Mouse (Mus musculus): ENCODE results near the gene Sspo.
"Not testable (repeated sequence)": the region's sequence is repeated elsewhere in the genome, so short reads cannot be mapped to it uniquely, and the experiment has no call there.

Sspo gene

GRCm38 (mm10) chr6:48487747-48488725, 40.0 kb downstream of the Sspo start:
- DNase-seq (ENCODE audit: low read depth), result no peak

- DNase-seq (ENCODE audit: low read depth), result no peak
Observed at GRCm38 (mm10) chr6:48489741-48490140, 41.7 kb downstream of the Sspo start.

- no peak for DNase-seq (ENCODE audit: low read depth)
Observed at GRCm38 (mm10) chr6:48491361-48491760, 43.3 kb downstream of the Sspo start.

GRCm38 (mm10) chr6:48493136-48493730, 45.2 kb downstream of the Sspo start:
- no peak for DNase-seq (ENCODE audit: low read depth)

- no peak for DNase-seq (ENCODE audit: low read depth)
Observed at GRCm38 (mm10) chr6:48497521-48497920, 49.5 kb downstream of the Sspo start.

- DNase-seq (ENCODE audit: low read depth), result no peak
Observed at GRCm38 (mm10) chr6:48503847-48504240, 55.8 kb downstream of the Sspo start.

- peak; percentile 90 for DNase-seq (ENCODE audit: low read depth)
Observed at GRCm38 (mm10) chr6:48504241-48504854, 56.3 kb downstream of the Sspo start.

- no peak for DNase-seq (ENCODE audit: low read depth)
Observed at GRCm38 (mm10) chr6:48508087-48508486, 60.1 kb downstream of the Sspo start.

- DNase-seq (ENCODE audit: low read depth), result peak; percentile 63
Observed at GRCm38 (mm10) chr6:48510426-48510825, 62.4 kb downstream of the Sspo start.

- DNase-seq (ENCODE audit: low read depth), result no peak
Observed at GRCm38 (mm10) chr6:48511861-48512260, 63.8 kb downstream of the Sspo start.

- not testable (repeated sequence) for DNase-seq (ENCODE audit: low read depth)
Observed at GRCm38 (mm10) chr6:48524882-48525281, 76.9 kb downstream of the Sspo start.

- no peak for DNase-seq (ENCODE audit: low read depth)
Observed at GRCm38 (mm10) chr6:48527901-48528300, 79.9 kb downstream of the Sspo start.

GRCm38 (mm10) chr6:48529261-48529660, 81.2 kb downstream of the Sspo start:
- DNase-seq (ENCODE audit: low read depth), result no peak

- DNase-seq (ENCODE audit: low read depth), result no peak
Observed at GRCm38 (mm10) chr6:48529871-48530440, 81.9 kb downstream of the Sspo start.

- no peak for DNase-seq (ENCODE audit: low read depth)
Observed at GRCm38 (mm10) chr6:48530862-48531261, 82.8 kb downstream of the Sspo start.

GRCm38 (mm10) chr6:48533475-48533874, 85.4 kb downstream of the Sspo start:
- DNase-seq (ENCODE audit: low read depth), result no peak

GRCm38 (mm10) chr6:48534913-48535312, 86.9 kb downstream of the Sspo start:
- DNase-seq (ENCODE audit: low read depth), result no peak

- no peak for DNase-seq (ENCODE audit: low read depth)
Observed at GRCm38 (mm10) chr6:48536091-48536490, 88.1 kb downstream of the Sspo start.

GRCm38 (mm10) chr6:48537105-48537954, 89.3 kb downstream of the Sspo start, which contains the start of gene Atp6v0e2:
TSS of gene Atp6v0e2 (plus strand) at chr6:48537615.
- DNase-seq (ENCODE audit: low read depth), result peak; percentile 93

- peak; percentile 94 for DNase-seq (ENCODE audit: low read depth)
Observed at GRCm38 (mm10) chr6:48538841-48539737, 91.1 kb downstream of the Sspo start.
